1 mouse cellular context compared by ENCODE assay signal in the genomic region with DNA sequence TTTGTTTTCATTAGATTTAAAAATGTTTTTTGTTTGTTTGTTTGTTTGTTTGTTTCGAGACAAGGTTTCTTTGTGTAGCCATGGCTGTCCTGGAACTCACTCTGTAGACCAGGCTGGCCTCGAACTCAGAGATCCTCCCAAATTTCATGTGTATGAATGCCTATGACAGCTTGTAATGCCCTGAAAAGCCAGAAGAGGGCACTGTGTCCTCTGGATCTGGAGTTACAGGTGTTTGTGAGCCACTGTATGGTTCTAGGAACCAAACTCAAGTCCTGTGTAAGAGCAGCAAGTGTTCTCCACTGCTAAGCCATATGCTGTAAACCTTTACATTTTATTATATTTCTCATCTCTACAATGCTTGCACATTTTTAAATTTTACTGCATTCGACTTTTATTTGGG.
A peak's percentile ranks its signal among the peaks of the same experiment; 100 is the strongest.
TF ChIP-seq lines count a peak whose summit lies in the region.

No protein-coding gene starts in this region.

TF ChIP-seq in MEL, 35 proteins besides CTCF, POLR2A, EP300 and RAD21:
- TF ChIP-seq TCF12 (IDR thresholded peaks at IDR 0.05; ENCODE audit: low read depth, low read length) (no peak), CHD2 (IDR thresholded peaks at IDR 0.05; ENCODE audit: low read length) (no peak), SMC3 (IDR thresholded peaks at IDR 0.05; ENCODE audit: low read depth, low read length) (peak; percentile 39), TBP (IDR thresholded peaks at IDR 0.05; ENCODE audit: low read depth, low read length) (no peak), CHD1 (IDR thresholded peaks at IDR 0.05; ENCODE audit: low read depth, low read length) (no peak)
